Comparison of ENCODE assay signal across 7 mouse cellular contexts in genomic region chr2:117018917-117019538, GRCm38 (mm10).
DNase-seq lines count a peak whose midpoint lies in the region; ATAC-seq and TF ChIP-seq lines count a peak whose summit lies in the region.

No protein-coding gene starts in this region.

- no peaks in the 10 kb centered on the region for H3K9me3 ChIP-seq in heart, embryonic 15.5 days (replicated peaks)

- no peaks in the 10 kb centered on the region for H3K36me3 ChIP-seq in C2C12 (ENCODE audit: control insufficient read depth, insufficient read depth)
- no peaks in the 10 kb centered on the region for H3K36me3 ChIP-seq in heart, embryonic 15.5 days

- peak; percentile 96 for DNase-seq in 3T3-L1 (ENCODE audit: low read depth, low spot score)
- DNase-seq in embryo, embryonic 10.5 days (ENCODE audit: low spot score) = peak; percentile 73
- peak; percentile 23 to 35 for DNase-seq in layer of hippocampus, postnatal 14 days (ENCODE audit: low spot score in 2 of 2)
- peak; percentile 73 for DNase-seq in testis, postnatal 10 days (ENCODE audit: low spot score)

- no peak; the same call in 1 of the 2 replicates for ATAC-seq in heart, embryonic 15.5 days (replicated peaks; ENCODE audit: insufficient number of reproducible peaks, insufficient read depth, low FRiP score, low read depth)
- ATAC-seq in megakaryocyte progenitor cell, adult 5-6 weeks (replicated peaks; ENCODE audit: poor library complexity) = peak; percentile 99

- 44% methylated on average over 6 of the region's 6 CpGs for WGBS in heart, embryonic 15.5 days

- H3K4me2 ChIP-seq in heart, embryonic 15.5 days = no peak overlapping the region; the same call in 1 of the 2 replicates

- peak overlapping the region; percentile 63 for H3K27ac ChIP-seq in heart, embryonic 15.5 days

- H3K4me3 ChIP-seq in C2C12 (ENCODE audit: insufficient read depth, poor library complexity, severe bottlenecking) = no peak overlapping the region
- no peak overlapping the region for H3K4me3 ChIP-seq in heart, embryonic 15.5 days

- H3ac ChIP-seq in C2C12 (ENCODE audit: control insufficient read depth, insufficient read length, low read depth) = no peak overlapping the region

- H3K79me3 ChIP-seq in C2C12 (ENCODE audit: low read depth) = no peaks in the 10 kb centered on the region

- H3K79me2 ChIP-seq in C2C12 (ENCODE audit: control insufficient read depth, insufficient read depth) = no peaks in the 10 kb centered on the region

- peaks cover 13% of the 10 kb centered on the region for H3K4me1 ChIP-seq in heart, embryonic 15.5 days (replicated peaks)

- no peak overlapping the region for H3K9ac ChIP-seq in heart, embryonic 15.5 days

- no peak for TF ChIP-seq CTCF in C2C12 (IDR thresholded peaks at IDR 0.05; ENCODE audit: control insufficient read depth, insufficient read depth, insufficient read length)

- H3K27me3 ChIP-seq in C2C12 (ENCODE audit: control insufficient read depth, insufficient read depth, insufficient read length) = no peaks in the 10 kb centered on the region
- no peaks in the 10 kb centered on the region for H3K27me3 ChIP-seq in heart, embryonic 15.5 days

TF ChIP-seq in C2C12, 6 proteins besides CTCF, POLR2A, EP300 and RAD21:
- TF ChIP-seq CEBPB (IDR thresholded peaks at IDR 0.05; ENCODE audit: low read depth) = peak; percentile 99
- peak; percentile 55 for TF ChIP-seq MYOD1 (IDR thresholded peaks at IDR 0.05; ENCODE audit: control insufficient read depth, insufficient read length, low read depth)
- no peak for TF ChIP-seq MYOG (IDR thresholded peaks at IDR 0.05; ENCODE audit: control insufficient read depth, extremely low read depth, insufficient read length)
- peak; percentile 65 for TF ChIP-seq MAX (IDR thresholded peaks at IDR 0.05)
- TF ChIP-seq USF1 (IDR thresholded peaks at IDR 0.05; ENCODE audit: low read depth) = no peak
- TF ChIP-seq FOSL1 (IDR thresholded peaks at IDR 0.05; ENCODE audit: insufficient read depth, low read length, poor library complexity, severe bottlenecking) = peak; percentile 19
TF ChIP-seq in C2C12: peak in this region for 4.

Comparison
In these comparisons a context has a peak if more than half of its experiments do, and no peak if none do; other contexts are left out.
1. DNase-seq: peak in every context shown above with its lines; median percentile 96 in 3T3-L1; 73 in embryo, embryonic 10.5 days; 73 in testis, postnatal 10 days; 29 in layer of hippocampus, postnatal 14 days.